Mouse (Mus musculus) megakaryocyte-erythroid progenitor cell, adult 5-6 weeks (primary cell): ENCODE results near the gene Fam155a. TPM values are rescaled to one million over a fixed set of nuclear protein-coding genes. Genes with fewer than 3 reads are reported as not detected.

Experiments
- ATAC-seq: replicated peaks from 2 replicates; pipeline ENCODE4 v1.8.0; 2016; ENCODE audit warnings: mild to moderate bottlenecking, inconsistent platforms; ENCODE audit not compliant: severe bottlenecking, poor library complexity, low FRiP score, low TSS enrichment
- total RNA-seq, 2 experiments: library from RNA; stranded (forward) in 1 of 2; stranded (reverse) in 1 of 2; fragments of 200-1000, 215-1000 nt in 1 of 2; fragments of >200 nt in 1 of 2; fragmentation: Nextera tagmentation in 1 of 2; gene quantifications; 2 replicates each; pipeline ENCODE4 v1.2.3; 2014 to 2017

The Fam155a gene
- total RNA-seq, 2 experiments from 2014 or later = not detected

DNA sequence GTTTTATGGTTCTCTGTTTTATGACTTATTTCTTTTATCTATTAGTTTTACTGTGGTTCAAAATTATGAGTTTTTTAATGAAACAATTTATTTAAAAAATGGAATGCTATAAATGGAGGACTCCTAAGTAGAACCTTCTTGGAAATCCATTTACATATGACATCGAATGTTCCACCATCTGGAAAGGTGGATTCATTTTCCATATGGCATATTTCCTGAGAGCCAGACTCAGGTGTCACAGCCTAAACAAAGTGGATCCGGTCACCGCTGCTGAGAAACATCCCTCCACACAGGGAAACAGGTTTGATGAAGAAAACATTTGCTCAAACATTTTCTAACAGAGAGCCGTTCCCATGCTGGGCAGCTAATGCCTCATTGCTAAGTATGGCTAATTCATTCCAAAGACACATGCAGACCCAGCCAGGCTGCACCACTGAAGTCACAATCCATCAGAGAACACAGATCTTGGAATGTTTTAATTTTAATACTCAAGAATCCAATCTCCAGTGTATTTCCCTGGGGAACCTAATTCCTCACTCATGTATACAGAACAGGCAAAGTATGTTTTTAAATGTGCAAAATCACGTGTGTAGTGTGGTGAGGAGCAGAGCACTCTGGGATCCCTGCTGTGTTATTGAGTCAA, 235.1 kb downstream of the Fam155a start:
- no peak for ATAC-seq

DNA sequence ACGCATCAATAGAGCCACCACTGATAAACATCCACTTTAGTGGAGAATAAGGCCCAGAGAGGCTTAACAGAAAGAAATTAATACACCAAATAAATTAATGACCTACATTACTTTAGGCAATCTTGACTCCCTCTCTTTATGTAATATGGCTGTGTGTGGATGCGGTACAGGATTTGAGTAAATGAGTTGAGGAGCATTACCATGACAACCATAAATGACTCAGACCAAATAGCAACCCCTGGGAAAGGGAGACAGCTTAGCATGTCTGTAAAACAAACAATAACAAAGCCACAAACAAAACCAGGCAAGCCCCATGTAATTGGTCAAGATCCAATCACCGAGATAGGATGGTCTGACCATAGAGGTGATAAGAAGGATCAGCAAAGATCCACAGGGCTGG, 244.4 kb downstream of the Fam155a start:
- no peak for ATAC-seq

DNA sequence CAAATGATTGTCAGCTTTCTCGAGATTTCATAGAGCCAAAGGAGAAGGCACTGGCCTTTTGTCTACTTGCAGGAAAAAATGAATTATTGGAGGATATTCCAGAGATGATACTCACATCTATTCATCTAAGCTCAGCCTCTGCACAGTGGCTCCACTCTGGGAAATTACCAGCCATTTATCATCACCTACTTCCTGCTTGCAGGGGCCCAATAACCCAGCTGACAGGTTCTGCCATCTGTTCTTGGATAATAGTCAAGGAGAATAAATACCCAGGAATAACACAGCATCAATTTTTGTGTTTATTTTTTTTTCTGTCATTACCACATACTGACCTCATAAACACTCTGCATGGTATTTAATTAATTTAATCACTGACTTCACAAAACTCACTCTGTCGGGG, 249.4 kb downstream of the Fam155a start:
- ATAC-seq = no peak

DNA sequence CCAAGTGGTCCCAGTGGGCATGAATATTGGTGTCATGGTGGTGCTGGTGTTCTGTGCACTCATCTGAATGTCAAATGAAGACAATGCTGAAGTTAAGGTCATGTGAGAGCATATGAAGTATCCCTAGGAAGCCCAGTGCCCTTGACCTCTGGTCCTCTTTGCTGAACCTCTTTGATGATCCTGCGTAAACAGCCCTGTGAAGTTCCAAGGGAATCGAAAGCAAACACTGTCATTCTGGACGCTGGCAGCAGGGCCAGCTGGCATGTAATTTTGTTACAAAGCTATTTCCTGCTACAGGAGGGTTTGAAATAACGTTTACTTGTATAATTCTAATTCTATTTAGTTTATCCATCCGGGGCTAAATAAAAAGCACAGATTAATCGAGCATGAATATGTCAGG, 270.2 kb downstream of the Fam155a start:
- ATAC-seq = no peak

DNA sequence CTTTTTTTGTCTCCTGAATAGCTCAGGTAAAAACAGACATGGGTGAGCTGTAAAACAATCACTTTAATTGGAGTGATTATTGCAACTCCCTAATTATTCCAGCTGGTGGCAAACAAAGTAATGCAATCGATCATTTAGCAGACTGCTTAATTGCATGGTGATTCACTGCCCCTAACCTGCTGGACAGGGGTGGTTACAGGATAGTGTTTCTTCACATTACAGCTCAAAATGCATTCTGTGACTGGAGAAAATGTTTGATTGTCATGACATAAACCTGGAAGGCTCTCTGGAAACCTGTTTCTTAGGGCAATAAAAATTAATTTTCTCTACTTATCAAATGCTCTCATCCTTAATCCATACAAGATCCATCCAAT, 276.7 kb downstream of the Fam155a start:
- no peak for ATAC-seq

DNA sequence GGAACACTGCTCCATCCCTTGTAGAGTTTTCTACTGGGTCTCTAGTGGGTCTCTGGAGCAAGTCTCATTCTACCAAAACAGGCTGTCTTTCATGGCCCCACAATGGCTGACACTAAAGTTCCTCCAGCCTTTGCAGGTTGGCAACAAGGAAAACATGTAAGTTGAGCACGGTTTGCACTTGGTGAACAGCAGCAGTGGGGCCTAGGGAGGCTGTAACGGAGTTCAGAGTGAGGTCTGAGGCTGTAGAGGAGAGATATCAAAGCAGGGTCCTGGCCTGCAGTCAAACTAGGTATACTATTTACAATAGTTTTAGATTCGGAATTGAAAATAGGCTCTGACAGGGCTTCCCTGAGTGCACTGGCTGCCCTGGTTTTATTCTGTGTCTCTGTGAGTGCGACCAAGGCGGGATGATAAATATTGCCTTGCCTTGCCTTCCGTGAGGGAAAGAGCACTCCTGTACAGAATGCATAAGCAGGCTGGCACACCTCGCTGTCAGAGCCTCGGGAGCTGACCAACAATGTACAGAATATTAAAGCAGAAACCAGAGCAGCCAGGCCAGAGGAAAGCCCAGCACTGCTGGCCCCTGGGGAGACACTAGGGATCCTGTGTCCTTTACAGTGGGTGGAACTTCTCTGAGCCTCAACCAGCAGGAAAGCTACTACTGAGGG, 277.3 kb downstream of the Fam155a start:
- no peak for ATAC-seq

DNA sequence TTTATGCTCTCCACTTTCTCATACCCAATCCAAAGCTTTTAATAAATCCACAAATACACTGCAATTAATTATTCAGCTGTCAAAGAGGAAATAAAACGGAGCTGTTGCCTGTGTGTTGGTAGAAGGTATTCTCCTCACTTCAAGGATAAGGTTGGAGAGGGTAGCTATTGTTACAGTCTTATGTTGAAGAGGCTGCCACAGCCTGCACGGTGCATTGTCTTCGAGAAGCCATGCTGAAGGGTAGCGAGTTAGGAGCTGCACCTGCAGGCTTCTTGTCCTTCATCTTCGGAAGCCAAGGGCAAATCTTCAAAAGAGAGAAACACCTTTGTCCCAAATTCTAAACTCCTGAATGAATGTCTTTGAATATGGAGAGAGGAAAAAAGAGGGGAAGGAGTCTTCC, 288.4 kb downstream of the Fam155a start:
- no peak for ATAC-seq

DNA sequence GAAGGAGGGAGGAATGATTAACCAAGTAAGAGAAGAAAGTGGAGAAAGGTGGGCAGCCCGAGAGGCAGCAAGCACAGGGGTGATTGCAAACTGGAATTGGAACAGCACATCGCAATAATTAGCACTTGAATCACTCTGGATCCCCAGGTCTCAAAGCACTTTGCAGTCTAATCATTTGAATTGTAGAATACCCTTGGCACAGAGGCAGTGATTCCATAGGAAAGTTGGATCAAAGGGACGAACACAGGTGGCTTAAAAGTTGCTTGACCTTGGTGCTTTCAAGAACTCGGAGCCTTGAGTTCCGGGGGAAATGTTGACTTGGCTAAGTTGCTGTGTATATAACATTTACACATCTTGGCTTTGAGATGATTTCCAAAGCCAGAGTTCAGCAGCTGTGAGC, 299.7 kb downstream of the Fam155a start:
- no peak for ATAC-seq

DNA sequence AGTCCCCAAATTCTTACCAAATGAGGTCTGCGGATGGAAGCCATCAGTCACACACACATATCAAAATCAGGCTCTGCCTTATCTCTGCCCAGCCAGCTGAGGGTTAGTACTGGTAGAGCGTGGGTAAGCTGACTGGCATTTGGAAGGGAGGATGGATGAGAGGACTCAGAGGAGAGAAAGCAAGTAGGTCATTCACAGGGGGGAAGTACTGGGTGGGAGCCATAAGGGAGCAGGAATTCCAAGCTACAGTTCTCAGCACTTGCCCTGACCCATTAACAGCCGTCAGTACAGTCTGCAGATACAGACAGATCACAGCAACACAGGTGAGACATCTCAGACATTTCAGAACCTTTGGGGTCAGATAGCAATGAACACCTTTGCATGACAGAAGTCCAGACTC, 300.8 kb downstream of the Fam155a start:
- no peak for ATAC-seq

DNA sequence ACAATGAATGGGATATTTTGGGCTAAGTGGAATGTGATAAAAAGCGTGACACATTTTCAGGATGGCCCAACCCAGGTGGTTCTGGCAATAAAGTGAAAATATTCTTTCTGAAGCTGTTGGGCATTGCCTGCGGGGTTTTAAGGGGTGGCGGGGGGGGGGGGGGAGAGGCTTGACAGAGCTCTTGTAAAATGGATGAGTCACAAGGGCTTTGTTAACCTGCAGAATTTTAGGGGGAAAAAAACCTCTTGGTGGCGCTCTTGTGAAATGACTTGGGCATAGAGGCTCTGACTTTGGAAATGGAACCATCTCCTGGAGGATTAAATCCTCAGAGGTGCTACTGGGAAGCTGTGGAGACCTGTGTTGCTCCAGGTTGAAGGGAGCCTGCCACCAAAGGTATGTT, 309.9 kb downstream of the Fam155a start:
- ATAC-seq = no peak

DNA sequence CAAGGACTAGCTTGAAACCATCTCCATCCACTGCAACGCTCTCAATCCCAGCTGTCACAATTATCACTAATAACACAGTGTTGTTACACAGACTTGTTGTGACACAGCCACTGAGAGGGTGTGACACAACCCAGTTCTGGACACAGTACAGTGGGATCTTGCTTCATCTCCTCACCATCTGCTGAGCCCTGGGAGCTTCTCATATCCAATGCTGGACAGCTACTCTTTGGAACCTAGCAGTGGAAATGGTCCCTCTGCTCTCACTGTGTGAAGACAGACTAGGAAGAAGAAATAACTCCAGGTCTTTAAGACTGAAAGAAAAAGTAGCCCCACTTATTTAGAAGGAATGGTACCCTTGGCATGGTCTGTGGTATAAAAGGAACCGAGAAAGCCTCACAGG, 310.3 kb downstream of the Fam155a start:
- no peak for ATAC-seq

DNA sequence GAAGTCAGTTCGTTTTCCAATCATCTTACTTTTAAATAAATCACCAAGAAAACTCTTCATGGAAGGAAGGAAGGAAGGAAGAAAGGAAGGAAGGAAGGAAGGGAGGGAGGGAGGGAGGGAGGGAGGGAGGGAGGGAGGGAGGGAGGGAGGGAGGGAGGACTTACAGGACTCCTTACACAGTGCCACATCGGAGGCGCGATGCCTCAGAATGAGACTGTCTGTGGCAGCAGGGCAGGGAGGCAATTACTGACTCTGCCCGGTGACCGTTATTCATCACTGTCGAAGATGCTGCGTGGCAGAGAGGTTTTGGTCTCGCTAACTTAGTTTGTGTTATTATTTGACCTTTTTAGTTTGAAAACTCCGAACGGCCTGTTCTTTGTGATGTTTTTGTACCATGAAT, 312.3 kb downstream of the Fam155a start:
- no peak for ATAC-seq

DNA sequence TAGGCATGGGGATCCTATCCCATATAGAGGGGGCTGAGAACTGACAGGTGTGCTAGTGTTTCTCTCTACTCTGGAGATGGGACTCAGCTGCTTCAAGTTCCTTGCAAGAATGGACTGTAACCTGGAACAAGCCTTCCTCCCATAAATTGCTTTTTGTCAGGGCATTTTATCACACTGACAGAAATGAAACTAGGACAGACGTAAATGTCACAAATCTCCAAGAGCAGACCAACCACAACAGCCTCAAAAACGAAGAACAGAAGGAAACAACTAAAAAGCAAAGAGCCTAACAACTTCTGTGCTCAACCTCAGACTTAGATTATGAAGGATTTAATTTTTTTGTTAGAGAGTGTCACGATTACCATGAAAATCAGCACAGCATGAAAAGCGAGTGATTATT, 315.8 kb downstream of the Fam155a start:
- no peak for ATAC-seq

DNA sequence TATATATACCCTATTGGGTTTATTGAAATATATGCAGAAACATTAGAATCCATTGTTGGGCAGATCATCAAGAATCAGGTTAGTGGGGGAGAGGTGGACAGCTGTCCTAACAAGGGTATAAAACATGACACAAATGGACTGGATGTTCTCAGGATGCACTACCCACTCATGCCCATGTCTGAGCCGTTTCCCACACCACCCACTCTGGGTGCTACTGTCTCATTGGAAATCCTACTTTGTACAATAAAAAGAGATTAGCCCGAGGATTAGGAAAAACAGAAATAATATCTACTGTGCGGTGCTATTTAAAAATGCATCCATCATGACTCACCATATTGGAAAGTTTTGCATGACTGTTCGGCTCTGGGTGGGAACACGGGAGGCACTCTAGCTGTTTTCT, 317.2 kb downstream of the Fam155a start:
- ATAC-seq = no peak

DNA sequence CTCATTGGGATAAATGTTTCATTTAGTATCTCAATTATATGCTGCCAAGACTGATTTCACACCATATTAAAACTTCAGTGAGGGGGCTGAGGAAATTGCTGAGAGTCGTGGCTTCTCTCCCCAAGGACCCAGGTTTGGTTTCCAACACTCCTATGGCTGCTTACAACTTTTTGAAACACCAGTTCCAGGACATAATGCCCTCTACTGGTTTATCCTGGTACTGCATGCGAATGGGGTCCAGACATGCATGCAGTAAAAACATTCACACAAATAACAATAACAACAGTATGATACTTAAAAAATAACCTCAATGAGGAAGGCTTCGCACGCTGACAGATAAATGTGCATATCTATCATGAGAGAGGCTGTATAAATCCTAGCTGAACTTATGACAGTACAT, 319.4 kb downstream of the Fam155a start:
- no peak for ATAC-seq

DNA sequence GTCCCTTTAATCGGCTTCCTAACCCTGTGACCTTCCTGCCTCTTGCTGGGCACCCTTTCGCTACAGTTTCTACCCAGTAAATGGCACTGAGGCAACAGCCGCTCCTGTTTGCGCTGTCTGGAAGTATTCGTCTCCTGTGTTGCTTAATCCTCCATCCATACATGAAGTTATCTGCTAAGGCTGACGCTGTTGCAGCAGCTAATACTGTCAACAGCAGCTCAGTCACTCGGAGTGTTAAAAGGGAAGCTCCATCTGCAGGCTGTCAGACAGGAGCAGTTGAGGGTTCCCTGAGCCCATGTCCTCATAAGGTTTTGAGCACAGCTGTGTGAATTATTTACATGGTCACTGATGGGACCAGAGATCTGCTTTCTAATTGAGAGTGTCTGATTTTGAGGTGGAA, 322.3 kb downstream of the Fam155a start:
- ATAC-seq = no peak

DNA sequence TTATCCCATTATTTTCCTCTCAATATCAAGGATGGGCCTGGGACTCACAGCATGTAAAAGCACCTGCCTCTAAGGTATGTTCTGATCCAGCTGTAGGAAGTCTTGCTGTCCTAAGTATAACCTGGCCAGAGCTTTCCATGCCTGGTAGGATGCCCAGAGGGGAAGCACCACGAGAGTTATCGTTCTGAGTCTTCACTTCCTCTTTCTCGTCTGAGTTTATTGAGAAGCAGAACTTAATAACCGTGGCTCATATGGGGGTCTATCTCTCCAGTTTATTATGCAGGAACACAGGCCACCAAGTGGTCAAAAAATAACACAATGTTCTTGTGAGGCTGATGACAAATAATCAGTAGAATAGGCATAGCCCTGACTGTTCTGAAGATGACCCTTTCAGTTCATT, 333.1 kb downstream of the Fam155a start:
- ATAC-seq = no peak

DNA sequence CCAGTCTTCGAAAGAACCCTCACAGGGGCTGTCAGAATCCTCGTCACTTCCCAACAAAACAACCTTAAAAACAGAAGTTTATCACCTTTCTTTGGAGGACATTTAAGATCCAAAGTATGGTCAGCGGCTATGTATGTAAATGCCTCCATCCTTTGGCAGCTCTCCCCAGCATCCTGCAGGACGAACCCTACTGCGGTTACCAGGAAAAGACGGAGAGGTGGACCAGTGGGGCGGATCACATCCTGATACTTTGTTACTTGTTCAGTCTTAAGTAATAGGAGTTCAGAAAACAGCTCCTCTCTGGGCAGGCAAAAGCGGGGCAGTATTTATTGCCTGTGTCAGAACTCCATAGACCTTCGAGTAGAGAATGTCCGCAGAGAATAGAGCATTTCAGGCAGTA, 335.5 kb downstream of the Fam155a start:
- ATAC-seq = no peak

DNA sequence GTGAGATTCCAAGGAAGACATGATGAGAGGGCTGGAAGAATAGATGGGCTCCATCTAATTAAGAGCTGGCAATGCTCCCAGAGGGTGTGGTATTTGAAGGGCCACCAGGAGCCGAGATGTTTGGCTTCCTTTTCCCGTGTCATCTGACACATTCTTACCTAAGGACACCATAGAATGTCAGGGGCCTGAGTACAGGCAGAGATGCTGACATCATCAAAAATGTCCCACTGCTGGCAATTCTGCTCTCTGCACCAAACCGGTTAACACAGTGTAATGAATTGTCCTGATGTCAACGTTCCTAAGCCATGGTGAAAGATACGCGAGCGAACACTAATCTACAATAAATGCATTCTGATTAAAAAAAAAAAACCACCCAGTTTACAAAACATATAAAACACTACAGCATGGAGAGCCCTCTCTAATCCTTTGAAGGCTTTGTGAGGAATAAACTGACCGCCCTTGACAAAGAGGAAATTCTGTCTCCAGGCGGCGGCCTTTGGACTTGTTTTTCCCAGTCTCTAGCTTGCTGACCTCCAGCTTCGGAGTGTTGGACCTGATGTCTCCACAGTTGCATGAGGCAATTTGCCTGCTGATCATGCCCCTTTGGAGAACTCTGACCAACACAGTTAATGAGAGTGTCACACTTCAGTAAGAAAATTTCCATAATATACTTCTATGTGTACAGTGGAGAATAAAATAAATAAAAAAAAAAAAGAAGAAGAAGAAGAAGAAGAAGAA, 338.2 kb downstream of the Fam155a start:
- no peak for ATAC-seq

DNA sequence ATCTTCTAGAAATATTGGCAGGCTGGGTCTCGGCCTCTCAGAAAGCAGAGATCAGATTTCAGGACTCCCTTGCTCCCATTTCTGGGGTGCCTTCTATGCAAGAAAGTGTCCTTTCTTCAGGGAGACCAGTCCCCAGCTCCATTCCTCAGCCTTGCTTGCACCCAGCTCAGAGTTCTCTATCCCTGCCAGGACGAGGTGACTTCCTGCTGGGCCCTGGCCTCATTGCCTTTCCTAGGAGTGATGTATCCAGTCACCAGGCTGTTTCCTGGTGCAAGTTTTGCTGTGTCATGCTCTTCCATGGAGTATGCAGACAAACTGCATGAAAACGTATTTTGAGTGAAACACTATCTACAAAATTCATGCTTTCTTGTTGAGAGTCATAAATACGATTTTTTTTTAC, 342.1 kb downstream of the Fam155a start:
- ATAC-seq = no peak

DNA sequence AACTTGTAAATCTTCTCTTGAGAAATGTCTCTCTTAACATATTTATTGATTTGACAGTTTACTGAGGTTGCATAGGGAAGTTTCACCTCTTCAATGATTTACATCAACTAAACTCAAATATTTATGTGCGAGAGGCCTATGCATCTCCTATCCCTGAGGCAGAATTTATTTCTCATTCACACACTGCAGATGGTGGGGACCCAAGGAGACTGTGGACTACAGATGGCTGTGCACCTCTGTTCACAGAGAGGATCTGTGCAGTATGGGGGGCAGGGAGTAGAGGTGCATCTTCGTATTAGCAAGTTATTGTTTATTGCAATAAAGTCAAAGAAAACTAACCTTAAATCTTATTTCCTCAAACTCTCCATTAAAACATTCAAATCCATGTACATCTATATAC, 346.9 kb downstream of the Fam155a start:
- ATAC-seq = no peak
